Mouse (Mus musculus): ENCODE results near the gene Mboat2.

- no peak for TF ChIP-seq POLR2A (IDR thresholded peaks at IDR 0.05; ENCODE audit: borderline replicate concordance, insufficient read depth, low read length)
- TF ChIP-seq CTCF (IDR thresholded peaks at IDR 0.05; ENCODE audit: borderline replicate concordance, insufficient read depth, low read depth, low read length), result no peak
Measured at GRCm38 (mm10) chr12:24928051-24928748, 97.5 kb downstream of the Mboat2 start.

Data from cerebellum, adult 2 months (tissue).